In the genomic region with DNA sequence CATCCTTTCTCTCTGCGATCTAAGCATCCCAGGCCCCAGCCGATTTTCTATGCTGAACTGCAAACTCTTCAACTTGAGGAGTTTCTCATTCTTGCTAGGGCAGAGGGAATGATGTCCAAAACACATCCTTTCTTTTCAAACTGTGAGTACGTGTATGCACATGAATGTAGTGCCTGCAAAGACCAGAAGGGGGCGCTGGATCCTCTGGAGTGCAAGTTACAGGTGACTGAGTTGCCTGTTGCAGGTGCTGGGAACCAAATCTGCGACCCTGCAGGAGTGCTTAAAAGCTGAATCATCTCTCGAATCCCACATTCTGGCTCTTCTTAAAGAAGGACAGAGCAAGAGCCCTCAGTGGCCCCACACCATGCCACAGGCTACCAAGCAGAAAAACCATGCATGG, we compare ENCODE assay signal across 12 mouse cellular contexts. TPM values are rescaled to one million over a fixed set of nuclear protein-coding genes. Genes with fewer than 3 reads are reported as not detected.
DNase-seq lines count a peak whose midpoint lies in the region; ATAC-seq and TF ChIP-seq lines count a peak whose summit lies in the region.
"Had no signal": no experiment of that assay in that cellular context is flagged by ENCODE, and none has a peak within 500 bp of the region (broad histone marks: within the 10 kb centered on the region; RNA-seq: fewer than 3 reads in every experiment).

No protein-coding gene starts in this region.

- peak; percentile 52 for TF ChIP-seq CTCF in heart, adult 2 months (IDR thresholded peaks at IDR 0.05)
- peak; percentile 38 for TF ChIP-seq CTCF in lung, embryonic 14.5 days (IDR thresholded peaks at IDR 0.05; ENCODE audit: low read depth)
- TF ChIP-seq CTCF in testis, adult 2 months (IDR thresholded peaks at IDR 0.05; ENCODE audit: control insufficient read depth, insufficient read depth, insufficient replicate concordance, low read depth, low read length), result peak; percentile 62; the same call in 1 of the 2 replicates

- H3K4me2 ChIP-seq in heart, embryonic 12.5 days, result no peak overlapping the region
- H3K4me2 ChIP-seq in lung, embryonic 14.5 days, result no peak overlapping the region
- H3K4me2 ChIP-seq: hindbrain, embryonic 12.5 days had no signal

- 0 out of 2 replicates have a peak, but pooled peaks cover 6% of the 10 kb centered on the region for H3K9me3 ChIP-seq in heart, embryonic 12.5 days (replicated peaks)
- H3K9me3 ChIP-seq in lung, embryonic 14.5 days (ENCODE audit: low read depth, low read length), result no peaks in the 10 kb centered on the region
- 0 out of 2 replicates have a peak, but pooled peaks cover 7% of the 10 kb centered on the region for H3K9me3 ChIP-seq in hindbrain, embryonic 10.5 days

- H3K27me3 ChIP-seq in heart, adult 2 months (ENCODE audit: control insufficient read depth, insufficient read depth, low read length), result no peaks in the 10 kb centered on the region
- H3K27me3 ChIP-seq in heart, embryonic 12.5 days (replicated peaks), result no peaks in the 10 kb centered on the region
- H3K27me3 ChIP-seq in lung, embryonic 14.5 days (ENCODE audit: insufficient read depth, low read length), result no peaks in the 10 kb centered on the region
- no peaks in the 10 kb centered on the region for H3K27me3 ChIP-seq in testis, adult 2 months (ENCODE audit: control insufficient read depth, insufficient read depth, low read length)
- H3K27me3 ChIP-seq in hindbrain, embryonic 10.5 days (ENCODE audit: insufficient read depth, poor library complexity, severe bottlenecking), result no peaks in the 10 kb centered on the region
- H3K27me3 ChIP-seq: hindbrain, embryonic 12.5 days had no signal

- no peak overlapping the region for H3K9ac ChIP-seq in heart, adult 2 months (ENCODE audit: low read depth, low read length)
- H3K9ac ChIP-seq in heart, embryonic 12.5 days, result no peak overlapping the region
- no peak overlapping the region for H3K9ac ChIP-seq in lung, embryonic 14.5 days
- H3K9ac ChIP-seq: hindbrain, embryonic 12.5 days had no signal

- TF ChIP-seq POLR2A in heart, adult 2 months (IDR thresholded peaks at IDR 0.05; ENCODE audit: insufficient read depth, low read depth, low read length), result no peak
- TF ChIP-seq POLR2A in testis, adult 2 months (IDR thresholded peaks at IDR 0.05; ENCODE audit: control insufficient read depth, low read depth, low read length), result no peak

- TF ChIP-seq EP300 in heart, adult 2 months (IDR thresholded peaks at IDR 0.05; ENCODE audit: insufficient read depth, low read depth, low read length), result no peak

- no peak for ATAC-seq in heart, embryonic 12.5 days (ENCODE audit: insufficient number of reproducible peaks, low FRiP score)
- no peak for ATAC-seq in lung, embryonic 14.5 days (ENCODE audit: insufficient read depth)
- ATAC-seq in frontal cortex, adult (ENCODE audit: low TSS enrichment), result no peak

- 74% methylated on average over 6 of the region's 6 CpGs for WGBS in heart, adult 2 months
- WGBS in heart, embryonic 12.5 days, result 66% methylated on average over 6 of the region's 6 CpGs
- 63% methylated on average over 6 of the region's 6 CpGs for WGBS in lung, embryonic 14.5 days
- WGBS in hindbrain, embryonic 10.5 days, result 77% methylated on average over 6 of the region's 6 CpGs

- peaks cover 6% of the 10 kb centered on the region for H3K79me2 ChIP-seq in heart, adult 2 months (replicated peaks; ENCODE audit: control insufficient read depth, insufficient read depth, low read length)

- intact Hi-C loops in heart, adult 2 months (cut with DNase I), result no loop called here

- no peak overlapping the region for H3K27ac ChIP-seq in heart, adult 2 months
- no peak overlapping the region for H3K27ac ChIP-seq in heart, embryonic 12.5 days (ENCODE audit: poor library complexity, severe bottlenecking)
- H3K27ac ChIP-seq in lung, embryonic 14.5 days (ENCODE audit: low read depth), result no peak overlapping the region
- H3K27ac ChIP-seq in testis, adult 2 months (ENCODE audit: control insufficient read depth, insufficient read depth, low read depth, low read length), result no peak overlapping the region
- no peak overlapping the region for H3K27ac ChIP-seq in hindbrain, embryonic 10.5 days
- H3K27ac ChIP-seq: hindbrain, embryonic 12.5 days had no signal

- no peak for DNase-seq in heart, adult 2 months
- no peak for DNase-seq in lung, embryonic 14.5 days
- no peak for DNase-seq in lung, adult 18-20 months
- peak; percentile 71 for DNase-seq in R1 (ENCODE audit: low read depth, low spot score)
- DNase-seq in hindbrain, embryonic 10.5 days (ENCODE audit: low spot score), result no peak
- DNase-seq: kidney, postnatal 10 days had no signal

- H3K4me3 ChIP-seq in heart, adult 2 months, result no peak overlapping the region
- no peak overlapping the region for H3K4me3 ChIP-seq in heart, embryonic 12.5 days
- no peak overlapping the region for H3K4me3 ChIP-seq in lung, embryonic 14.5 days (ENCODE audit: low read depth, low read length)
- no peak overlapping the region for H3K4me3 ChIP-seq in testis, adult 2 months (ENCODE audit: control insufficient read depth, low read depth, low read length)
- no peak overlapping the region for H3K4me3 ChIP-seq in hindbrain, embryonic 10.5 days
- H3K4me3 ChIP-seq: erythroblast, embryonic 14.5 days; hindbrain, embryonic 12.5 days; myocyte had no signal

- H3K4me1 ChIP-seq in heart, adult 2 months (ENCODE audit: control insufficient read depth, insufficient read depth, low read length), result peaks cover 25% of the 10 kb centered on the region
- H3K4me1 ChIP-seq in heart, embryonic 12.5 days (replicated peaks), result peaks cover 43% of the 10 kb centered on the region
- H3K4me1 ChIP-seq in lung, embryonic 14.5 days (ENCODE audit: insufficient read depth), result peaks cover 7% of the 10 kb centered on the region; the same call in 1 of the 2 replicates
- peaks cover 7% of the 10 kb centered on the region for H3K4me1 ChIP-seq in testis, adult 2 months (ENCODE audit: control insufficient read depth, insufficient read depth, low read length)
- H3K4me1 ChIP-seq in hindbrain, embryonic 10.5 days (replicated peaks), result peaks cover 57% of the 10 kb centered on the region

- H3K36me3 ChIP-seq in heart, adult 2 months (ENCODE audit: control insufficient read depth, insufficient read depth, low read length), result peaks cover 2% of the 10 kb centered on the region; the same call in 1 of the 2 replicates
- H3K36me3 ChIP-seq in heart, embryonic 12.5 days, result peaks cover 7% of the 10 kb centered on the region
- H3K36me3 ChIP-seq in lung, embryonic 14.5 days (ENCODE audit: insufficient read depth), result 0 out of 2 replicates have a peak, but pooled peaks cover 2% of the 10 kb centered on the region
- no peaks in the 10 kb centered on the region for H3K36me3 ChIP-seq in testis, adult 2 months (ENCODE audit: control insufficient read depth, insufficient read depth, low read length)
- H3K36me3 ChIP-seq in hindbrain, embryonic 10.5 days, result peaks cover 42% of the 10 kb centered on the region

RNA-seq across cellular contexts. Expression of gene Smad1, which starts 13.0 kb away (rescaled TPM):
- 10 to 100 TPM; 12.7 to 14.0 TPM for total RNA-seq in heart, adult 2 months (2021)
- polyA plus RNA-seq in heart, adult 2 months (2012; rRNA removed), result 18.0 and 18.7 TPM in 2 replicates
- polyA plus RNA-seq in heart, embryonic 12.5 days (2016; fragmentation: Nextera tagmentation; extraction: Ambion mirVana), result 28.7 and 31.5 TPM in 2 replicates
- 52.1 and 52.2 TPM in 2 replicates for polyA plus RNA-seq in lung, embryonic 14.5 days (2014; fragmentation: Nextera tagmentation; extraction: Ambion mirVana)
- 32.8 and 37.8 TPM in 2 replicates for polyA plus RNA-seq in testis, adult 2 months (2012; rRNA removed)
- polyA plus RNA-seq in hindbrain, embryonic 10.5 days (2016; fragmentation: Nextera tagmentation; extraction: Ambion mirVana), result 41.5 and 45.9 TPM in 2 replicates
